Mouse (Mus musculus) small intestine, adult 2 months (tissue): ENCODE measurements around the gene Pgs1. TPM values are rescaled to one million over a fixed set of nuclear protein-coding genes. Genes with fewer than 3 reads are reported as not detected.
A peak's percentile ranks its signal among the peaks of the same experiment; 100 is the strongest.

Experiments used
- H3K27ac ChIP-seq: fragments of 200-500 bp; 2 replicates; pipeline ENCODE4 v1.5.1; 2012; ENCODE audit warnings: low read depth, low read length, control low read depth, inconsistent platforms; ENCODE audit not compliant: insufficient read depth
- H3K27me3 ChIP-seq: fragments of 200-500 bp; 2 replicates; pipeline ENCODE4 v1.6.1; 2012; ENCODE audit warnings: mild to moderate bottlenecking, moderate library complexity, low read length, inconsistent platforms; ENCODE audit not compliant: control insufficient read depth, insufficient read depth
- H3K36me3 ChIP-seq: fragments of 200-500 bp; 2 replicates; pipeline ENCODE4 v1.6.1; 2012; ENCODE audit warnings: mild to moderate bottlenecking, low read length, control low read depth, inconsistent platforms; ENCODE audit not compliant: control insufficient read depth, insufficient read depth
- H3K4me1 ChIP-seq: fragments of 200-500 bp; 2 replicates; pipeline ENCODE4 v1.6.1; 2012; ENCODE audit warnings: low read length, inconsistent platforms, mixed read lengths; ENCODE audit not compliant: control insufficient read depth, insufficient read depth, insufficient read length
- H3K4me3 ChIP-seq: fragments of 200-500 bp; 2 replicates; pipeline ENCODE4 v1.5.1; 2012; ENCODE audit warnings: low read depth, mild to moderate bottlenecking, control low read depth, inconsistent platforms, low read length, moderate library complexity
- CTCF ChIP-seq: fragments of 200-500 bp; IDR thresholded peaks from 2 replicates; pipeline ENCODE4 v1.5.1; 2012; ENCODE audit warnings: low read depth, mild to moderate bottlenecking, control low read depth, inconsistent platforms, low read length, moderate library complexity, mixed read lengths; ENCODE audit not compliant: insufficient replicate concordance, insufficient read length; ENCODE audit errors: extremely low read depth
- POLR2A ChIP-seq: fragments of 200-500 bp; IDR thresholded peaks from 2 replicates; pipeline ENCODE4 v1.6.1; 2012; ENCODE audit warnings: low read depth, mild to moderate bottlenecking, control low read depth, inconsistent platforms, low read length, moderate library complexity
- WGBS: fragments of 180-500 bp; shearing (Covaris S2); methylation state at CpG from one replicate; pipeline ENCODE4 v1.1.7; 2018; 5-methylcytosine and 5-hydroxymethylcytosine counted together
- polyA plus RNA-seq: library from polyadenylated mRNA; depleted of rRNA; stranded (reverse); fragments of >200 nt; gene quantifications from 2 replicates; pipeline ENCODE4 v1.2.3, GENCODE M21; 2012

Pgs1 gene
- polyA plus RNA-seq, 1 experiment: 35.0 TPM

GRCm38 (mm10) chr11:118034395-118034794 is 48.3 kb downstream of the Pgs1 start:
- Histone ChIP-seq H3K4me1 (peaks cover 6% of the 10 kb centered on the region; the same call in 1 of the 2 replicates), H3K36me3 (no peaks in the 10 kb centered on the region), H3K27me3 (no peaks in the 10 kb centered on the region), H3K4me3 (no peak overlapping the region), H3K27ac (no peak overlapping the region)
- TF ChIP-seq CTCF (no peak), POLR2A (no peak)
- 53% methylated on average over 13 of the region's 13 CpGs for WGBS

GRCm38 (mm10) chr11:118035068-118035467 is 49.0 kb downstream of the Pgs1 start:
- 18% methylated on average over 9 of the region's 9 CpGs for WGBS
- no peaks in the 10 kb centered on the region for H3K36me3 ChIP-seq
- H3K27me3 ChIP-seq: no peaks in the 10 kb centered on the region
- H3K27ac ChIP-seq: no peak overlapping the region
- peaks cover 8% of the 10 kb centered on the region for H3K4me1 ChIP-seq
- TF ChIP-seq POLR2A: no peak
- no peak for TF ChIP-seq CTCF
- no peak overlapping the region for H3K4me3 ChIP-seq

GRCm38 (mm10) chr11:118042791-118043190 is 56.7 kb downstream of the Pgs1 start:
- Histone ChIP-seq H3K4me3 (no peak overlapping the region), H3K36me3 (no peaks in the 10 kb centered on the region), H3K4me1 (peaks cover 6% of the 10 kb centered on the region), H3K27me3 (no peaks in the 10 kb centered on the region), H3K27ac (no peak overlapping the region)
- no peak for TF ChIP-seq CTCF
- TF ChIP-seq POLR2A: no peak
- WGBS: 75% methylated on average over 9 of the region's 9 CpGs

GRCm38 (mm10) chr11:118043293-118043907 is 57.3 kb downstream of the Pgs1 start:
- peaks cover 6% of the 10 kb centered on the region for H3K4me1 ChIP-seq
- no peak overlapping the region for H3K4me3 ChIP-seq
- TF ChIP-seq CTCF: no peak
- no peak for TF ChIP-seq POLR2A
- WGBS: 18% methylated on average over 14 of the region's 14 CpGs
- H3K27me3 ChIP-seq: no peaks in the 10 kb centered on the region
- no peak overlapping the region for H3K27ac ChIP-seq
- no peaks in the 10 kb centered on the region for H3K36me3 ChIP-seq

GRCm38 (mm10) chr11:118049641-118050040 is 63.5 kb downstream of the Pgs1 start:
- peak overlapping the region; percentile 25; the same call in 1 of the 2 replicates for H3K4me3 ChIP-seq
- WGBS: 45% methylated on average over 8 of the region's 8 CpGs

GRCm38 (mm10) chr11:118050174-118050573 is 64.1 kb downstream of the Pgs1 start:
- Histone ChIP-seq H3K4me3 (peak overlapping the region; percentile 25), H3K27me3 (no peaks in the 10 kb centered on the region), H3K4me1 (peaks cover 4% of the 10 kb centered on the region; the same call in 1 of the 2 replicates), H3K27ac (peak overlapping the region; percentile 57; the same call in 1 of the 2 replicates), H3K36me3 (no peaks in the 10 kb centered on the region)
- WGBS: 50% methylated on average over 16 of the region's 16 CpGs
- TF ChIP-seq CTCF (no peak), POLR2A (no peak)

More at GRCm38 (mm10) chr11:118049641-118050040, 63.5 kb downstream of the Pgs1 start:
- Histone ChIP-seq H3K27ac (peak overlapping the region; percentile 57; the same call in 1 of the 2 replicates), H3K36me3 (no peaks in the 10 kb centered on the region), H3K4me1 (peaks cover 4% of the 10 kb centered on the region; the same call in 1 of the 2 replicates), H3K27me3 (no peaks in the 10 kb centered on the region)
- TF ChIP-seq CTCF (no peak), POLR2A (no peak)

GRCm38 (mm10) chr11:118058367-118058766 is 72.3 kb downstream of the Pgs1 start:
- 71% methylated on average over 12 of the region's 12 CpGs for WGBS
- TF ChIP-seq POLR2A (no peak), CTCF (no peak)

GRCm38 (mm10) chr11:118058872-118059271 is 72.8 kb downstream of the Pgs1 start:
- H3K4me1 ChIP-seq: no peaks in the 10 kb centered on the region
- whole genome bisulfite sequencing: 66% methylated on average over 10 of the region's 10 CpGs
- H3K27ac ChIP-seq: no peak overlapping the region
- no peak overlapping the region for H3K4me3 ChIP-seq
- TF ChIP-seq POLR2A (no peak), CTCF (no peak)
- no peaks in the 10 kb centered on the region for H3K27me3 ChIP-seq
- no peaks in the 10 kb centered on the region for H3K36me3 ChIP-seq

More at GRCm38 (mm10) chr11:118058367-118058766, 72.3 kb downstream of the Pgs1 start:
- Histone ChIP-seq H3K27me3 (no peaks in the 10 kb centered on the region), H3K36me3 (no peaks in the 10 kb centered on the region), H3K4me1 (no peaks in the 10 kb centered on the region), H3K27ac (no peak overlapping the region), H3K4me3 (no peak overlapping the region)
